Mouse (Mus musculus) megakaryocyte, adult 5-6 weeks (primary cell): ENCODE measurements around the gene Fut7. TPM values are rescaled to one million over a fixed set of nuclear protein-coding genes. Genes with fewer than 3 reads are reported as not detected.

Experiments
- ATAC-seq: 2 replicates; pipeline ENCODE4 v1.8.0; 2016; ENCODE audit warnings: mild to moderate bottlenecking, inconsistent platforms; ENCODE audit not compliant: poor library complexity, severe bottlenecking
- total RNA-seq, 2 experiments: library from RNA; stranded (forward) in 1 of 2; stranded (reverse) in 1 of 2; fragments of 153-499, 151-499 nt in 1 of 2; fragments of 221-1000, 200-1000 nt in 1 of 2; gene quantifications; 2 replicates each; pipeline versions ENCODE4 v1.2.3 to v1.2.4; 2015 to 2017

The Fut7 gene
- total RNA-seq, 2 experiments from 2014 or later, result 11.6 to 20.4 TPM

- no peak for ATAC-seq
These were observed 559 bp downstream of the Fut7 start for GRCm38 (mm10) chr2:25423626-25424025.

- no peak for ATAC-seq
These were observed 2.4 kb downstream of the Fut7 start for GRCm38 (mm10) chr2:25425481-25425880.

- ATAC-seq, result peak; percentile 38
These were observed 3.7 kb downstream of the Fut7 start for GRCm38 (mm10) chr2:25426721-25427191.

DNA sequence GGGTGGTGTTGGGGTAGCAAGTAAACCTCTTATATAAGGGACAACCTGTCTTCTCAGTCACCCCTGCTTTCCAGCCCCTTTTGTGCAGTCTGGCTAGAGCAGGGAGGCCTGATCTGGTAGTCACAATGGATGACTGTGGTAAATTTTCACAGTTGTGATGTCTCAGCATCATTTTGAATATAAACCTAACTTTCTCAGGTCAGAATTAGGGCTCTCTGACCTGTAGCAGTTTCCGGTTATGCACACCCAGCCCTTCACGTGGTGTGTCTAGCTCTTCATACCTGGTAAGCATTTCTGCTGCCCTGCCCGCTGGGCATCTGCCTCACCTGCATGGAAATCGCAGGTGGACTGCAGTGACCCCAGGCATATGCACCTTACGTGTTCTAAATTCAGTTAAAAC, 4.2 kb downstream of the Fut7 start:
- ATAC-seq, result no peak

- peak; percentile 85 for ATAC-seq
These were observed 5.6 kb downstream of the Fut7 start, which contains the start of gene Abca2 for GRCm38 (mm10) chr2:25428442-25429236. TSS of gene Abca2 (plus strand) at chr2:25428703.

- no peak for ATAC-seq
These were observed 6.5 kb downstream of the Fut7 start for GRCm38 (mm10) chr2:25429435-25430180.

DNA sequence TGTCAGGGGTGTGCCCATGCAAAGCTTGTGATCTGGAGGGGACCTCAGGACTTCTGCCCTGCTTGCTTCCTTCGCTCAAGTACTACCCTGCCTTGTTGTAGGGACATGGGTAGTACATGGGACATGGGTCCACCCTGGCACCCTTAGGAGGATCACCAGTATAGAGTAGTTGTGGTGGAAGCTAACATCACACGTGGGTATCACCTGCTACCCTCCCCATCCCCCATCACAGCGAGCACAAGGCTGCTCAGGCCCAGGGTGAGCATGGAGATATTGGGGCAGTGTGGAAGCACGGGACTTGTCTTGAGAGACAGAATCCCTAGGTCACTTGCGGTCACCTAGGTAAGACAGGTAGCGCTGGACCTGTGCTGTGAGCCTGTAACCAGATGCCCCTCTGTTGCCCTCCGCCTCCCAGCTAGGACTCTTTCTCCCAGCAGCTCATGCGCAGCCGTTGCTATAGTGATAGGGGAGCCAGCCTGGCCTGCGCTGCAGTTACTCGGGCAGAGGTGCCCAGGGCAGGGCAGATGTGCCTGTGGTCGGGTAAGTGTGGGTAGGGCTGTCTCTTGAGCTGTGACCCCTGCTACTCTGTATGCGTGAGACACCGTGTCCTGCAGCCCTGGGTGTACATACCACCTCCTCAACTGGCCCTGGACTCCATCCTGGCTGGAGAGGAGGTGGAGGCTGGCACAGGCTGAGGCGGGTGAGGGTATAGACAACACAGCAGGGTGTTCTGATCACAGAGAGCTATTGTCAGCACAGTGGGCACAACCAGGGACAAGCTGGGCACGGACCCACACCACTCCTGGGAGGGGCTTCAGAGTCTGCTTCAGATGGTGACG, 7.5 kb downstream of the Fut7 start:
- no peak for ATAC-seq

GRCm38 (mm10) chr2:25431308-25431855, 8.3 kb downstream of the Fut7 start:
- no peak for ATAC-seq

GRCm38 (mm10) chr2:25432326-25433098, 9.4 kb downstream of the Fut7 start:
- ATAC-seq, result no peak

GRCm38 (mm10) chr2:25433101-25433500, 10.0 kb downstream of the Fut7 start:
- no peak for ATAC-seq

DNA sequence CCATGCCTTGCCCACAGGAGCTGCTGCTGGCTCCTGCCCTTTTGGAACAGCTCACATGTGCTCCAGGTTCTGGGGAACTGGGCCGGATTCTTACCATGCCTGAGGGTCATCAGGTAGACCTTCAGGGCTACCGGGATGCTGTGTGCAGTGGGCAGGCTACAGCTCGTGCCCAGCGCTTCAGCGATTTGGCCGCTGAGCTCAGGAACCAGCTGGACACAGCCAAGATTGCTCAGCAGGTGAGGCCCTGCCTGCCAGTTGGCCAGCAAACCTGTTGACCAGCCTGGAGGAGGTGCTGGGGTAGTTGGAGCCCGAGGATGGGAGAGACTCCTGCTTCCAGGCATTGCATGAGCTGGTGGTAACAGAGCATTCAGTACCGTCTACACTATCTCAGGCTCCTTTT, 11.2 kb downstream of the Fut7 start:
- ATAC-seq, result no peak

DNA sequence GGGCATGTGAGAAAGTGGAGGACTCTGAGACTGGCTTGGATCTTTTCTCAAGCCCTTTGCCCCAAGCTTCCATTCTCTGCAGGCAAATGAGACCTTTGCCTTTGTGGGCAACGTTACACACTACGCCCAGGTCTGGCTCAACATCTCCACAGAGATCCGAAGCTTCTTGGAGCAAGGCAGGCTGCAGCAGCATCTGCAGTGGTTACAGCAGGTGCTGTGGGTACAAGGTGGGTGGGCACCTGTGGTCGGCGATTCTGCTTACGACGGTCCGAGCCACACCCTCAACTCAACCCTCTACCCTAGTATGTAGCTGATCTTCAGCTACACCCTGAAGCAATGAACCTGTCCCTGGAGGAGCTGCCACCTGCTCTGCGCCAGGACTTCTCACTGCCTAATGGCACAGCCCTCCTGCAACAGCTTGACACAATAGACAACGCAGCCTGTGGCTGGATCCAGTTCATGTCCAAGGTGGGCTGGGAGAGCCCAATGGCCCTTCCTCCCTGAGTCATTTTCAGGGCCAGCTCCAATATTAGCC, 13.3 kb downstream of the Fut7 start:
- no peak for ATAC-seq

GRCm38 (mm10) chr2:25441067-25441466, 18.0 kb downstream of the Fut7 start:
- ATAC-seq, result no peak

DNA sequence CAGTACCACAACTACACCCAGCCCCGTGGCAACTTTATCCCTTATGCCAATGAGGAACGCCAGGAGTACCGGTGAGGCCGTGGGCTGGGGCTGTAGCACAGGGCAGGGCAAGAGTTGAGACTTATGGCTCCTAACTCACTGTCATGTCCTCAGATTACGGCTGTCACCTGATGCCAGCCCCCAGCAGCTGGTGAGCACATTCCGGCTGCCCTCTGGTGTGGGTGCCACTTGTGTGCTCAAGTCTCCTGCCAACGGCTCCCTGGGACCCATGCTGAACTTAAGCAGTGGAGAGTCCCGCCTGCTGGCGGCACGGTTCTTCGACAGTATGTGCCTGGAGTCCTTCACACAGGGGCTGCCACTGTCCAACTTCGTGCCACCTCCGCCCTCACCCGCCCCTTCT, 19.6 kb downstream of the Fut7 start:
- ATAC-seq, result no peak

- ATAC-seq, result 0 out of 2 replicates have a peak, but pooled peaks have one; percentile 15
These were observed 28.0 kb downstream of the Fut7 start for GRCm38 (mm10) chr2:25450853-25451647.

DNA sequence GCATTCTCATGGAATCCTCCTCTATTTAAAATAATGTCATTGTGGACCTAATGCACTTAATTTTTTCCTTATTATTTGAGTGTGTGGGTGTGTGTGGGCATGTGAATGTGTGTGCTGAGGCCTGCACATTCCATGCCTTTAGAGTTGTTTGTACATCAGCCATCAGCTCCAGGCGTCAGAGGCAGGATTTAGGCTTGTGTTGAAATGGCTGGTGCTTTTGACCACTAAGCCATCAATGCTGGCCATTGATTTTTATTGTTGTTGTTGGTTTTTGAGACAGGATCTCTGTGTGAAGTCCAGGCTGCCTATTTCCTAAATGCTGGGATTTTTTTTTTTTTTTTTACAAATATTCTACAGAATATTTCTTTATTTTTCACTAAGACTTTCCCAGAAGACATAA, 29.9 kb downstream of the Fut7 start:
- no peak for ATAC-seq

GRCm38 (mm10) chr2:25456205-25456953, 33.3 kb downstream of the Fut7 start, which contains the start of gene Clic3:
TSS of gene Clic3 (plus strand) at chr2:25456838.
- ATAC-seq, result no peak
